ENCODE assay signal across 23 mouse cellular contexts in the genomic region with DNA sequence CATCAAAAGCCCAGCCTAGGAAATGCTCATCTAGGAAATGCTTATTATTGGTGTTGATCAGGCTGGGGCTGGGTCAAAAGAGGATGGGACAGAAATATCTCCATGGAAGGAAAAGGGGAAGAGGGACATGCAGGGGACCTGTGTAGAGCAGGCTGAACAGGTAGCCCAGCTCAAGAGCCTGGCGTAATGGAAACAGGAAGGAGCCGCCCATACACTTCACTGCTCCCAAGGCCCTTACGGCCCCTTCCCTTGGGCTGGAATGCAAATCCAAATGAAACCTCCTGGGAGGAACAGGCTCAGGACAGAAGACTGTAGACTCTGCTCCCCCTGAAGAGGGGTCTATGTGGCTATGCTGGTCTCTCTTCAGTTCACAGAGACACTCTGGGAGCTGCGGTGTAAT. TPM values are rescaled to one million over a fixed set of nuclear protein-coding genes. Genes with fewer than 3 reads are reported as not detected.
DNase-seq lines count a peak whose midpoint lies in the region; ATAC-seq and TF ChIP-seq lines count a peak whose summit lies in the region.
"Had no signal": no experiment of that assay in that cellular context is flagged by ENCODE, and none has a peak within 500 bp of the region (broad histone marks: within the 10 kb centered on the region; RNA-seq: fewer than 3 reads in every experiment).

No protein-coding gene starts in this region.

- H3K4me2 ChIP-seq in hindbrain, postnatal 0 days (ENCODE audit: low read depth, low read length): no peak overlapping the region
- no peak overlapping the region for H3K4me2 ChIP-seq in midbrain, postnatal 0 days (ENCODE audit: low read depth, low read length, poor library complexity, severe bottlenecking)
- no peak overlapping the region for H3K4me2 ChIP-seq in stomach, postnatal 0 days (replicated peaks; ENCODE audit: low read depth)
- H3K4me2 ChIP-seq: lung, embryonic 15.5 days; midbrain, embryonic 11.5 days had no signal

- no peaks in the 10 kb centered on the region for H3K4me1 ChIP-seq in hindbrain, postnatal 0 days (ENCODE audit: insufficient read depth, low read length)
- H3K4me1 ChIP-seq in hindbrain, embryonic 10.5 days (replicated peaks): peaks cover 21% of the 10 kb centered on the region
- H3K4me1 ChIP-seq in midbrain, postnatal 0 days (ENCODE audit: insufficient read depth, low read length): peaks cover 7% of the 10 kb centered on the region; the same call in 1 of the 2 replicates
- H3K4me1 ChIP-seq in midbrain, embryonic 10.5 days: peaks cover 22% of the 10 kb centered on the region
- no peaks in the 10 kb centered on the region for H3K4me1 ChIP-seq in stomach, postnatal 0 days (replicated peaks; ENCODE audit: control insufficient read depth, insufficient read depth)

- H3K9me3 ChIP-seq in hindbrain, postnatal 0 days (ENCODE audit: low read length): no peaks in the 10 kb centered on the region
- H3K9me3 ChIP-seq in hindbrain, embryonic 10.5 days: no peaks in the 10 kb centered on the region
- H3K9me3 ChIP-seq in midbrain, postnatal 0 days (ENCODE audit: low read length): no peaks in the 10 kb centered on the region
- no peaks in the 10 kb centered on the region for H3K9me3 ChIP-seq in midbrain, embryonic 10.5 days (replicated peaks)
- H3K9me3 ChIP-seq in stomach, postnatal 0 days (ENCODE audit: control insufficient read depth, low read length): no peaks in the 10 kb centered on the region
- H3K9me3 ChIP-seq: heart, embryonic 15.5 days; lung, embryonic 15.5 days; neural tube, embryonic 15.5 days had no signal

- H3K27ac ChIP-seq in hindbrain, postnatal 0 days: peak overlapping the region; percentile 34; the same call in 1 of the 2 replicates
- H3K27ac ChIP-seq in hindbrain, embryonic 10.5 days: no peak overlapping the region
- H3K27ac ChIP-seq in midbrain, postnatal 0 days (ENCODE audit: low read depth, low read length): peak overlapping the region; percentile 55; the same call in 1 of the 2 replicates
- no peak overlapping the region for H3K27ac ChIP-seq in midbrain, embryonic 10.5 days (replicated peaks)
- H3K27ac ChIP-seq in stomach, postnatal 0 days (replicated peaks): peak overlapping the region; percentile 56
- H3K27ac ChIP-seq: heart, adult 2 months; heart, embryonic 15.5 days; lung, embryonic 15.5 days had no signal

- no peak overlapping the region for H3K4me3 ChIP-seq in hindbrain, postnatal 0 days (ENCODE audit: low read length)
- no peak overlapping the region for H3K4me3 ChIP-seq in hindbrain, embryonic 10.5 days
- H3K4me3 ChIP-seq in midbrain, postnatal 0 days (ENCODE audit: low read depth, low read length): no peak overlapping the region
- no peak overlapping the region for H3K4me3 ChIP-seq in midbrain, embryonic 10.5 days
- no peak overlapping the region for H3K4me3 ChIP-seq in stomach, postnatal 0 days (ENCODE audit: low read depth, low read length)
- H3K4me3 ChIP-seq: heart, adult 2 months; heart, embryonic 15.5 days; lung, embryonic 15.5 days; myocyte; neural tube, embryonic 15.5 days had no signal

- no peaks in the 10 kb centered on the region for H3K27me3 ChIP-seq in hindbrain, postnatal 0 days (ENCODE audit: insufficient read depth, low read length)
- H3K27me3 ChIP-seq in hindbrain, embryonic 10.5 days (ENCODE audit: insufficient read depth, poor library complexity, severe bottlenecking): no peaks in the 10 kb centered on the region
- H3K27me3 ChIP-seq in midbrain, postnatal 0 days (ENCODE audit: insufficient read depth, low read length): no peaks in the 10 kb centered on the region
- H3K27me3 ChIP-seq in midbrain, embryonic 10.5 days (ENCODE audit: low read depth, poor library complexity, severe bottlenecking): no peaks in the 10 kb centered on the region
- no peaks in the 10 kb centered on the region for H3K27me3 ChIP-seq in stomach, postnatal 0 days (ENCODE audit: control insufficient read depth, insufficient read depth, low read length)
- H3K27me3 ChIP-seq: heart, embryonic 15.5 days; lung, embryonic 15.5 days; neural tube, embryonic 15.5 days had no signal

- no peak for ATAC-seq in hindbrain, postnatal 0 days
- ATAC-seq in midbrain, postnatal 0 days (ENCODE audit: low FRiP score): no peak
- no peak for ATAC-seq in stomach, postnatal 0 days (ENCODE audit: low FRiP score, low TSS enrichment)
- no peak for ATAC-seq in megakaryocyte, adult 5-6 weeks (ENCODE audit: poor library complexity, severe bottlenecking)
- ATAC-seq: CD4-positive, CD25-positive, alpha-beta regulatory T cell, adult 4 months had no signal

- 86% methylated on average over 4 of the region's 4 CpGs for WGBS in hindbrain, postnatal 0 days
- 87% methylated on average over 4 of the region's 4 CpGs for WGBS in hindbrain, embryonic 10.5 days
- 91% methylated on average over 4 of the region's 4 CpGs for WGBS in midbrain, postnatal 0 days
- 88% methylated on average over 4 of the region's 4 CpGs for WGBS in midbrain, embryonic 10.5 days
- 81% methylated on average over 4 of the region's 4 CpGs for WGBS in stomach, postnatal 0 days

- no peak for TF ChIP-seq EP300 in stomach, postnatal 0 days (optimal IDR thresholded peaks at IDR 0.05)

- H3K9ac ChIP-seq in hindbrain, postnatal 0 days (replicated peaks; ENCODE audit: low read length): no peak overlapping the region
- no peak overlapping the region for H3K9ac ChIP-seq in midbrain, postnatal 0 days (replicated peaks; ENCODE audit: low read length, poor library complexity, severe bottlenecking)
- no peak overlapping the region for H3K9ac ChIP-seq in stomach, postnatal 0 days (ENCODE audit: low read length)
- H3K9ac ChIP-seq: heart, embryonic 15.5 days; lung, embryonic 15.5 days; neural tube, embryonic 15.5 days had no signal

- peaks cover 47% of the 10 kb centered on the region for H3K36me3 ChIP-seq in hindbrain, postnatal 0 days (ENCODE audit: insufficient read depth, low read length)
- H3K36me3 ChIP-seq in hindbrain, embryonic 10.5 days: peaks cover 63% of the 10 kb centered on the region
- H3K36me3 ChIP-seq in midbrain, postnatal 0 days (ENCODE audit: insufficient read depth, low read length): peaks cover 43% of the 10 kb centered on the region
- H3K36me3 ChIP-seq in midbrain, embryonic 10.5 days: peaks cover 64% of the 10 kb centered on the region
- peaks cover 38% of the 10 kb centered on the region for H3K36me3 ChIP-seq in stomach, postnatal 0 days (ENCODE audit: control insufficient read depth, insufficient read depth, low read length)

- no peak for TF ChIP-seq CTCF in hindbrain, postnatal 0 days (IDR thresholded peaks at IDR 0.05; ENCODE audit: low read depth)
- no peak for TF ChIP-seq CTCF in midbrain, postnatal 0 days (IDR thresholded peaks at IDR 0.05)
- no peak for TF ChIP-seq CTCF in stomach, postnatal 0 days (IDR thresholded peaks at IDR 0.05; ENCODE audit: low read depth)

- peak; percentile 9 for DNase-seq in cerebellum, adult 11 months
- DNase-seq in cerebellum, postnatal 25 days: no peak
- no peak for DNase-seq in hindbrain, postnatal 0 days (ENCODE audit: low spot score)
- no peak for DNase-seq in hindbrain, embryonic 10.5 days (ENCODE audit: low spot score)
- no peak for DNase-seq in midbrain, postnatal 0 days (ENCODE audit: low spot score)
- DNase-seq in midbrain, embryonic 10.5 days (ENCODE audit: low spot score): no peak
- no peak for DNase-seq in stomach, postnatal 0 days (ENCODE audit: low spot score)
- DNase-seq: adrenal gland, postnatal 10 days; gastrocnemius, postnatal 10 days; heart, adult 2 months; kidney, postnatal 14 days had no signal

RNA-seq across cellular contexts. Expression of a gene that starts 1.2 kb away (rescaled TPM):
- 105 and 126 TPM in 2 replicates for total RNA-seq in hindbrain, postnatal 0 days (2014; rRNA removed)
- 142 and 148 TPM in 2 replicates for polyA plus RNA-seq in hindbrain, postnatal 0 days (2015; fragmentation: Nextera tagmentation; extraction: Ambion mirVana)
- polyA plus RNA-seq in hindbrain, embryonic 10.5 days (2016; fragmentation: Nextera tagmentation; extraction: Ambion mirVana): 63.7 and 108 TPM in 2 replicates
- 115 and 121 TPM in 2 replicates for total RNA-seq in midbrain, postnatal 0 days (2014; rRNA removed)
- polyA plus RNA-seq in midbrain, postnatal 0 days (2015; fragmentation: Nextera tagmentation; extraction: Ambion mirVana): 165 and 175 TPM in 2 replicates
- 68.9 and 82.6 TPM in 2 replicates for polyA plus RNA-seq in midbrain, embryonic 10.5 days (2016; fragmentation: Nextera tagmentation; extraction: Ambion mirVana)
- 36.6 and 44.7 TPM in 2 replicates for polyA plus RNA-seq in stomach, postnatal 0 days (2015; fragmentation: Nextera tagmentation; extraction: Ambion mirVana)
- total RNA-seq in megakaryocyte, adult 5-6 weeks (2015): 75.8 and 80.5 TPM in 2 replicates
- total RNA-seq in megakaryocyte, adult 5-6 weeks (2017): 28.1 and 38.9 TPM in 2 replicates

RNA-seq across cellular contexts. Expression of a gene that starts 7.5 kb away (rescaled TPM):
- total RNA-seq in hindbrain, postnatal 0 days (2014; rRNA removed): not detected in 2 replicates
- 6.5 and 6.6 TPM in 2 replicates for polyA plus RNA-seq in hindbrain, postnatal 0 days (2015; fragmentation: Nextera tagmentation; extraction: Ambion mirVana)
- polyA plus RNA-seq in hindbrain, embryonic 10.5 days (2016; fragmentation: Nextera tagmentation; extraction: Ambion mirVana): 4.6 and 5.4 TPM in 2 replicates
- not detected in 2 replicates for total RNA-seq in midbrain, postnatal 0 days (2014; rRNA removed)
- 1.1 TPM in 1 of 2 replicates, not detected in the other for polyA plus RNA-seq in midbrain, postnatal 0 days (2015; fragmentation: Nextera tagmentation; extraction: Ambion mirVana)
- 1.0 TPM in 1 of 2 replicates, not detected in the other for polyA plus RNA-seq in midbrain, embryonic 10.5 days (2016; fragmentation: Nextera tagmentation; extraction: Ambion mirVana)
- 112 and 114 TPM in 2 replicates for polyA plus RNA-seq in stomach, postnatal 0 days (2015; fragmentation: Nextera tagmentation; extraction: Ambion mirVana)
- not detected in 2 replicates for total RNA-seq in megakaryocyte, adult 5-6 weeks (2015)
- not detected in 2 replicates for total RNA-seq in megakaryocyte, adult 5-6 weeks (2017)
- total RNA-seq: gastrocnemius, postnatal 10 days; heart, adult 2 months; hematopoietic stem cell, adult 5-6 weeks; layer of hippocampus, adult 8-10 months; left cerebral cortex, adult 2 months had no signal
- polyA plus RNA-seq: CD4-positive, CD25-positive, alpha-beta regulatory T cell, adult 4 months; midbrain, embryonic 11.5 days had no signal

RNA-seq across cellular contexts. Expression of a gene that starts 16.9 kb away (rescaled TPM):
- total RNA-seq in hindbrain, postnatal 0 days (2014; rRNA removed): not detected in 2 replicates
- not detected in 2 replicates for polyA plus RNA-seq in hindbrain, postnatal 0 days (2015; fragmentation: Nextera tagmentation; extraction: Ambion mirVana)
- 0.05 TPM in 1 of 2 replicates, not detected in the other for polyA plus RNA-seq in hindbrain, embryonic 10.5 days (2016; fragmentation: Nextera tagmentation; extraction: Ambion mirVana)
- total RNA-seq in midbrain, postnatal 0 days (2014; rRNA removed): not detected in 2 replicates
- polyA plus RNA-seq in midbrain, postnatal 0 days (2015; fragmentation: Nextera tagmentation; extraction: Ambion mirVana): not detected in 2 replicates
- not detected in 2 replicates for polyA plus RNA-seq in midbrain, embryonic 10.5 days (2016; fragmentation: Nextera tagmentation; extraction: Ambion mirVana)
- polyA plus RNA-seq in stomach, postnatal 0 days (2015; fragmentation: Nextera tagmentation; extraction: Ambion mirVana): not detected in 2 replicates
- total RNA-seq in megakaryocyte, adult 5-6 weeks (2015): not detected in 2 replicates
- not detected in 2 replicates for total RNA-seq in megakaryocyte, adult 5-6 weeks (2017)
- total RNA-seq: adrenal gland, postnatal 10 days; gastrocnemius, postnatal 10 days; heart, adult 2 months; hematopoietic stem cell, adult 5-6 weeks; layer of hippocampus, adult 8-10 months; left cerebral cortex, adult 2 months had no signal
- polyA plus RNA-seq: CD4-positive, CD25-positive, alpha-beta regulatory T cell, adult 4 months; heart, embryonic 15.5 days; intestine, embryonic 14.5 days; midbrain, embryonic 11.5 days; neural tube, embryonic 15.5 days; stomach, embryonic 14.5 days had no signal

RNA-seq across cellular contexts. Expression of a gene that starts 35.1 kb away (rescaled TPM):
- 154 and 161 TPM in 2 replicates for total RNA-seq in hindbrain, postnatal 0 days (2014; rRNA removed)
- 136 and 139 TPM in 2 replicates for polyA plus RNA-seq in hindbrain, postnatal 0 days (2015; fragmentation: Nextera tagmentation; extraction: Ambion mirVana)
- polyA plus RNA-seq in hindbrain, embryonic 10.5 days (2016; fragmentation: Nextera tagmentation; extraction: Ambion mirVana): 211 and 219 TPM in 2 replicates
- total RNA-seq in midbrain, postnatal 0 days (2014; rRNA removed): 176 and 179 TPM in 2 replicates
- 146 and 149 TPM in 2 replicates for polyA plus RNA-seq in midbrain, postnatal 0 days (2015; fragmentation: Nextera tagmentation; extraction: Ambion mirVana)
- polyA plus RNA-seq in midbrain, embryonic 10.5 days (2016; fragmentation: Nextera tagmentation; extraction: Ambion mirVana): 211 and 240 TPM in 2 replicates
- polyA plus RNA-seq in stomach, postnatal 0 days (2015; fragmentation: Nextera tagmentation; extraction: Ambion mirVana): 64.8 and 65.2 TPM in 2 replicates
- 66.7 and 69.8 TPM in 2 replicates for total RNA-seq in megakaryocyte, adult 5-6 weeks (2015)
- total RNA-seq in megakaryocyte, adult 5-6 weeks (2017): 100 and 112 TPM in 2 replicates

RNA-seq across cellular contexts. Expression of a gene that starts 35.3 kb away (rescaled TPM):
- total RNA-seq in hindbrain, postnatal 0 days (2014; rRNA removed): 28.9 and 29.8 TPM in 2 replicates
- 7.3 and 8.2 TPM in 2 replicates for polyA plus RNA-seq in hindbrain, postnatal 0 days (2015; fragmentation: Nextera tagmentation; extraction: Ambion mirVana)
- polyA plus RNA-seq in hindbrain, embryonic 10.5 days (2016; fragmentation: Nextera tagmentation; extraction: Ambion mirVana): 17.8 TPM in 2 replicates
- 28.4 and 28.9 TPM in 2 replicates for total RNA-seq in midbrain, postnatal 0 days (2014; rRNA removed)
- polyA plus RNA-seq in midbrain, postnatal 0 days (2015; fragmentation: Nextera tagmentation; extraction: Ambion mirVana): 5.8 and 7.0 TPM in 2 replicates
- polyA plus RNA-seq in midbrain, embryonic 10.5 days (2016; fragmentation: Nextera tagmentation; extraction: Ambion mirVana): 16.6 and 17.6 TPM in 2 replicates
- 9.1 and 9.3 TPM in 2 replicates for polyA plus RNA-seq in stomach, postnatal 0 days (2015; fragmentation: Nextera tagmentation; extraction: Ambion mirVana)
- 25.7 and 28.0 TPM in 2 replicates for total RNA-seq in megakaryocyte, adult 5-6 weeks (2015)
- 39.5 and 52.6 TPM in 2 replicates for total RNA-seq in megakaryocyte, adult 5-6 weeks (2017)

Comparison
In these comparisons a context has a peak if more than half of its experiments do, and no peak if none do; other contexts are left out.
1. H3K27ac ChIP-seq: peak in hindbrain, postnatal 0 days (single experiment), midbrain, postnatal 0 days (single experiment) and stomach, postnatal 0 days (single experiment); none in hindbrain, embryonic 10.5 days (single experiment) and midbrain, embryonic 10.5 days (single experiment).
2. RNA of a gene that starts 7.5 kb away (polyA plus RNA-seq): 112 to 114 TPM in stomach, postnatal 0 days; 6.5 to 6.6 TPM in hindbrain, postnatal 0 days, 4.6 to 5.4 TPM in hindbrain, embryonic 10.5 days, 1.0 TPM in midbrain, embryonic 10.5 days and 1.1 TPM in midbrain, postnatal 0 days; every median in the first group is over 10 times any median in the second.